Mouse (Mus musculus) layer of hippocampus, adult 2 months (tissue): Measurements from ENCODE around the gene Cdh11. TPM values are rescaled to one million over a fixed set of nuclear protein-coding genes. Genes with fewer than 3 reads are reported as not detected.

ENCODE experiments used
- DNase-seq, 2 experiments: peaks; one replicate each; pipeline ENCODE4 v3.0.0; 2022; ENCODE audit warnings: low spot score in 2 of 2
- H3K27ac ChIP-seq: fragments of 200-600 bp; 2 replicates; pipeline ENCODE4 v1.8.1; 2022
- H3K4me3 ChIP-seq: fragments of 200-600 bp; 2 replicates; pipeline ENCODE4 v1.8.1; 2022; ENCODE audit warnings: mild to moderate bottlenecking
- CTCF ChIP-seq: fragments of 200-600 bp; conservative IDR thresholded peaks from 2 replicates; pipeline ENCODE4 v1.8.1; 2022; ENCODE audit warnings: antibody characterized with exemption, mild to moderate bottlenecking, moderate library complexity
- long read RNA-seq, 2 experiments: library from polyadenylated mRNA; stranded (forward); transcript quantifications; one replicate each; pipeline ENCODE4 v2.0.0; 2021; ENCODE audit warnings: borderline mapping rate in 2 of 2
- total RNA-seq, 2 experiments: library from RNA; stranded (reverse); gene quantifications; 2 replicates each; pipeline ENCODE4 v1.2.3; 2021

The Cdh11 gene
- 10 to 100 TPM; 70.5 to 77.3 TPM for total RNA-seq
- long read RNA-seq, experiment 1, full-length matches to known transcripts, result 17 of 35 reads
- long read RNA-seq, experiment 1, partial matches to known transcripts, result 11 of 35 reads
- long read RNA-seq, experiment 1, other reads (novel, unspliced or antisense), result 7 of 35 reads
- long read RNA-seq, experiment 2, full-length matches to known transcripts, result 23 of 50 reads
- long read RNA-seq, experiment 2, partial matches to known transcripts, result 6 of 50 reads
- long read RNA-seq, experiment 2, other reads (novel, unspliced or antisense), result 21 of 50 reads

- Histone ChIP-seq H3K27ac (peak within 1 kb of the TSS; percentile 99), H3K4me3 (peak within 1 kb of the TSS; percentile 66)
- TF ChIP-seq CTCF, result no peak
- no peak for DNase-seq
Observed at GRCm38 (mm10) chr8:102785592-102786416, at the start of gene Cdh11. Gene Cdh11 (minus strand): TSS chr8:102785642.

- DNase-seq, result no peak
- no peak for TF ChIP-seq CTCF
- no peak overlapping the region for H3K27ac ChIP-seq
- H3K4me3 ChIP-seq, result no peak overlapping the region
Observed at GRCm38 (mm10) chr8:102813959-102814358, 28.5 kb upstream of the Cdh11 start.

GRCm38 (mm10) chr8:102790303-102790702 lies 4.9 kb upstream of the Cdh11 start:
- no peak overlapping the region for H3K27ac ChIP-seq
- H3K4me3 ChIP-seq, result no peak overlapping the region
- DNase-seq, result peak in 1 of 2 experiments; percentile 37
- peak; percentile 89 for TF ChIP-seq CTCF

GRCm38 (mm10) chr8:102786467-102787360 lies 1.3 kb upstream of the Cdh11 start:
- H3K27ac ChIP-seq, result peak overlapping the region; percentile 68
- H3K4me3 ChIP-seq, result peak overlapping the region; percentile 66
- no peak for TF ChIP-seq CTCF
- DNase-seq, result no peak

- Histone ChIP-seq H3K4me3 (peak overlapping the region; percentile 66), H3K27ac (peak overlapping the region; percentile 99)
- TF ChIP-seq CTCF, result peak; percentile 52
- DNase-seq, result peak; percentile 70 to 71
Observed at GRCm38 (mm10) chr8:102784835-102785455, 497 bp downstream of the Cdh11 start.

- Histone ChIP-seq H3K27ac (peak overlapping the region; percentile 99), H3K4me3 (peak overlapping the region; percentile 66)
- TF ChIP-seq CTCF, result no peak
- DNase-seq, result peak; percentile 57 to 61
Observed at GRCm38 (mm10) chr8:102783821-102784591, 1.4 kb downstream of the Cdh11 start.

GRCm38 (mm10) chr8:102782707-102783489 lies 2.5 kb downstream of the Cdh11 start:
- H3K4me3 ChIP-seq, result peak overlapping the region; percentile 66
- peak overlapping the region; percentile 99 for H3K27ac ChIP-seq
- DNase-seq, result no peak

GRCm38 (mm10) chr8:102780899-102781298 lies 4.5 kb downstream of the Cdh11 start:
- Histone ChIP-seq H3K4me3 (peak overlapping the region; percentile 58), H3K27ac (peak overlapping the region; percentile 88)
- TF ChIP-seq CTCF, result peak; percentile 99

More at GRCm38 (mm10) chr8:102782707-102783489, 2.5 kb downstream of the Cdh11 start:
- no peak for TF ChIP-seq CTCF

GRCm38 (mm10) chr8:102774594-102774993 lies 10.8 kb downstream of the Cdh11 start:
- no peak overlapping the region for H3K27ac ChIP-seq
- TF ChIP-seq CTCF, result no peak
- no peak for DNase-seq
- H3K4me3 ChIP-seq, result no peak overlapping the region

More at GRCm38 (mm10) chr8:102780899-102781298, 4.5 kb downstream of the Cdh11 start:
- DNase-seq, result peak; percentile 79 to 87

GRCm38 (mm10) chr8:102771456-102771855 lies 14.0 kb downstream of the Cdh11 start:
- Histone ChIP-seq H3K27ac (no peak overlapping the region), H3K4me3 (no peak overlapping the region)
- no peak for DNase-seq
- TF ChIP-seq CTCF, result no peak

GRCm38 (mm10) chr8:102753839-102754238 lies 31.6 kb downstream of the Cdh11 start:
- Histone ChIP-seq H3K4me3 (no peak overlapping the region), H3K27ac (no peak overlapping the region)
- no peak for DNase-seq
- no peak for TF ChIP-seq CTCF
